Mouse (Mus musculus): ENCODE measurements at regions not wholly inside any gene's neighbourhood (a gene's known extent, or its start where the extent isn't known, plus 50 kb on each side); places are given as distances from the start of the nearest gene placed in this dataset.

DNA sequence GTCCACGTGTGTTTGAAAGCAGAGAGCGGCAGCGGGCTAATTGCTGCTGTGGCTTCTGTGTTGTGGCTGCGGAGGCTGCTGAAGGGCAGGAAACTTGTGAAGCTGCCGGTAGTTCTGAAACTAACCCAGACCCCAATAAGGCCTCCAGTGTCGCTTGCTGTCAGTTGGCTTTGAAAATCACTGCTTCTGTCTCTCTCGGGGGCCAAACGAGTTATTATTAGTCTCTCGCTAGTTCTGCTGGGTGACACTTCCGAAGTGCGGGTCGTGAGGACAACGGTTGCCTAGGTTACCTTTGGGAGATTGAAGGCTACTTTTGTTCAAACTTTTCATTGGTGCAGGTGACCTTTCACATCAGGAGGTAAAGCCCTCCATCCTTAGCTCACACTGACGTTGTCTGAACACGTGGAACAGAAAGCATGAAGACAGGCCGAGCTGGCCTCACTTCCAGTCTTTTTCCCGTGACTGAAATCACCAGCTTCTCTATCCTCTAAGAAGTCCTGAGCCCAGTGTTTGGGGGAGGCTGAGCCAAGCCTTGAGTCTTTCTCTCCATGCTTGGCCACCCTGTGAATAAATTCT is 197.8 kb downstream of the Matn1 start:
- TF ChIP-seq CTCF (IDR thresholded peaks at IDR 0.05) (no peak), EP300 (IDR thresholded peaks at IDR 0.05) (no peak)
